In the genomic region with DNA sequence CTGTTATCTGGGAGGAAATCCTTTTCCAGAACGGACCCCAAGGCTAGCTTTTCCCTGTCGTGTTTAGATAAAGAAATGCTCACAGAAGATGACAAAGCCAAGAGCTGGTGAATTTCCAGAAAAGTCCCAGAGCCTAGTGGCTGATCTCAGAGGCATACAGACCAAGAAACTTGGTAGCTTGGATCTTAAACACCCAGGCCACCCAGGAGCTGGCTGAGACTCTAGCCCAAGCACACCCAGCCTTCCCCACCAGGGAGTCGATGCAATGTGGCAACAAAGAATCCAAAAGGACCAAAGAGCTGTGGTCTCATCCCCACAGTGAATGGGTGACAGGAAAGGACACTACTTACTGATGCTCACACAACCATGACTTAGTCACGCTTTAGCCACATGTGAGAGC, we compare ENCODE assay signal across 30 mouse cellular contexts.
"Had no signal": no experiment of that assay in that cellular context is flagged by ENCODE, and none has a peak within 500 bp of the region (broad histone marks: within the 10 kb centered on the region; RNA-seq: fewer than 3 reads in every experiment).

No protein-coding gene starts in this region.

- H3K27ac ChIP-seq: heart, embryonic 13.5 days; heart, embryonic 15.5 days; hindbrain, embryonic 10.5 days; hindbrain, embryonic 12.5 days; hindbrain, embryonic 13.5 days; hindbrain, embryonic 14.5 days; hindbrain, embryonic 15.5 days; hindbrain, postnatal 0 days; intestine, embryonic 15.5 days; kidney, embryonic 15.5 days; kidney, postnatal 0 days; layer of hippocampus, adult 2 months; left cerebral cortex, adult 2 months had no signal

- H3K36me3 ChIP-seq: heart, embryonic 12.5 days; heart, embryonic 13.5 days; heart, embryonic 15.5 days; hindbrain, embryonic 10.5 days; hindbrain, embryonic 12.5 days; hindbrain, embryonic 13.5 days; hindbrain, embryonic 15.5 days; intestine, embryonic 15.5 days; kidney, embryonic 15.5 days had no signal

- H3K4me1 ChIP-seq: heart, embryonic 13.5 days; heart, embryonic 15.5 days; hindbrain, embryonic 10.5 days; hindbrain, embryonic 12.5 days; hindbrain, embryonic 13.5 days; hindbrain, embryonic 15.5 days; intestine, embryonic 15.5 days; kidney, embryonic 15.5 days had no signal

- H3K27me3 ChIP-seq: heart, embryonic 12.5 days; heart, embryonic 13.5 days; heart, embryonic 15.5 days; hindbrain, embryonic 12.5 days; hindbrain, embryonic 13.5 days; hindbrain, embryonic 15.5 days; intestine, embryonic 15.5 days; kidney, embryonic 15.5 days had no signal

- DNase-seq: heart, postnatal 10 days; heart, postnatal 14 days; heart, postnatal 36 days; heart, postnatal 4 days; kidney, adult 11 months; kidney, adult 18-20 months; kidney, adult 2 months; kidney, adult 8-10 months; kidney, adult 9 months; kidney, postnatal 10 days; kidney, postnatal 14 days; kidney, postnatal 25 days; kidney, postnatal 36 days; kidney, postnatal 4 days; layer of hippocampus, adult 9-11 months; layer of hippocampus, postnatal 36 days had no signal

- H3K9me3 ChIP-seq: heart, embryonic 12.5 days; heart, embryonic 13.5 days; heart, embryonic 15.5 days; hindbrain, embryonic 10.5 days; hindbrain, embryonic 12.5 days; hindbrain, embryonic 13.5 days; hindbrain, embryonic 15.5 days; intestine, embryonic 15.5 days; kidney, embryonic 15.5 days had no signal

- H3K4me3 ChIP-seq: heart, embryonic 12.5 days; heart, embryonic 13.5 days; heart, embryonic 15.5 days; hindbrain, embryonic 10.5 days; hindbrain, embryonic 12.5 days; hindbrain, embryonic 13.5 days; hindbrain, embryonic 15.5 days; intestine, embryonic 15.5 days; kidney, embryonic 15.5 days; layer of hippocampus, adult 2 months; left cerebral cortex, adult 2 months had no signal
